Mouse (Mus musculus) kidney, postnatal 0 days (tissue): Measurements from ENCODE around the gene BC048403. TPM values are rescaled to one million over a fixed set of nuclear protein-coding genes. Genes with fewer than 3 reads are reported as not detected.

ENCODE experiments used
- ATAC-seq: fragments of 200-750 bp; cut with Nextera tagmentation; replicated peaks from 2 replicates; pipeline ENCODE4 v1.8.0; 2017; ENCODE audit warnings: low read depth, moderate number of reproducible peaks, moderate TSS enrichment, moderate library complexity; ENCODE audit not compliant: low FRiP score
- DNase-seq: peaks from one replicate; pipeline ENCODE4 v3.0.0-alpha.2; 2016; ENCODE audit warnings: low spot score
- H3K27ac ChIP-seq: fragments of 300-500 bp; sonication (generic); 2 replicates; pipeline ENCODE4 v1.5.1; 2014; ENCODE audit warnings: mild to moderate bottlenecking
- H3K27me3 ChIP-seq: fragments of 300-500 bp; sonication (generic); 2 replicates; pipeline ENCODE4 v1.6.1; 2014; ENCODE audit warnings: low read length, mixed read lengths; ENCODE audit not compliant: insufficient read depth
- H3K36me3 ChIP-seq: fragments of 300-500 bp; sonication (generic); 2 replicates; pipeline ENCODE4 v1.6.1; 2014; ENCODE audit warnings: low read length, mixed read lengths; ENCODE audit not compliant: insufficient read depth
- H3K4me1 ChIP-seq: fragments of 300-500 bp; sonication (generic); replicated peaks from 2 replicates; pipeline ENCODE4 v1.6.1; 2014; ENCODE audit warnings: antibody characterized with exemption, low read length, mixed read lengths; ENCODE audit not compliant: insufficient read depth
- H3K4me2 ChIP-seq: fragments of 300-500 bp; sonication (generic); 2 replicates; pipeline ENCODE4 v1.6.1; 2014; ENCODE audit warnings: mild to moderate bottlenecking, low read length, moderate library complexity, mixed read lengths
- H3K4me3 ChIP-seq: fragments of 300-500 bp; sonication (generic); replicated peaks from 2 replicates; pipeline ENCODE4 v1.5.1; 2014; ENCODE audit warnings: low read depth, low read length
- H3K9ac ChIP-seq: fragments of 300-500 bp; sonication (generic); 2 replicates; pipeline ENCODE4 v1.6.1; 2014; ENCODE audit warnings: low read depth, low read length
- H3K9me3 ChIP-seq: fragments of 300-500 bp; sonication (generic); replicated peaks from 2 replicates; pipeline ENCODE4 v1.6.1; 2016; ENCODE audit warnings: low read length, inconsistent platforms, mixed read lengths
- CTCF ChIP-seq: IDR thresholded peaks from 2 replicates; pipeline ENCODE4 v1.5.1; 2016; ENCODE audit warnings: antibody characterized with exemption, low read depth, mild to moderate bottlenecking, moderate library complexity
- WGBS: fragments of 180-500 bp; shearing (Covaris S2); extraction: QIAGEN DNeasy Blood & Tissue Kit; methylation state at CpG from one replicate; pipeline ENCODE4 v1.1.7; 2014; 5-methylcytosine and 5-hydroxymethylcytosine counted together
- polyA plus RNA-seq: library from polyadenylated mRNA; unstranded; fragments of >200 nt; fragmentation: Nextera tagmentation; extraction: Ambion mirVana; gene quantifications from 2 replicates; pipeline ENCODE4 v1.2.1, GENCODE M21; 2015

BC048403 gene
- polyA plus RNA-seq, 1 experiment from 2014 or later: 3.2 TPM

DNA sequence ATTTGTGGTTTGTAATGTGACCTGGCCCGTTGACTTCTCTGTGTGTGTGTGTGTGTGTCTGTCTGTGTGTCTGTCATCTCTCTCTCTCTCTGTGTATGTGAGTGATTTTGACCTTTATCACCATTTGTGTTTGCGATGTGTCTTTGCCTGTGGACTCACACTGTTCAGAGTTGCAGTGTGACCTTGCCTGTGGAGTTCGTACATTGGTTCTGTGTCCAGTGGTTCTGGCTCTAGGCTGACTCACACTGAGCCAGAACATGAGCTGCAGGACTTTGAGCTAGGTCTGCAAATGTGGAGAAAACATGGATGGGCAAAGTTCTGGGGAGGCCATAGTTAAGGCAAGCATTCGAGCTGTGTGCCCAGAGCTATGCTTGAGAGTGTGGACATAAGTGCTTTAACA lies 34.1 kb downstream of the BC048403 start:
- Histone ChIP-seq H3K9me3 (no peaks in the 10 kb centered on the region), H3K27ac (no peak overlapping the region), H3K9ac (no peak overlapping the region), H3K27me3 (no peaks in the 10 kb centered on the region), H3K4me3 (no peak overlapping the region), H3K4me1 (no peaks in the 10 kb centered on the region), H3K36me3 (no peaks in the 10 kb centered on the region), H3K4me2 (no peak overlapping the region)
- no peak for TF ChIP-seq CTCF
- DNase-seq: no peak
- ATAC-seq: no peak
- 76% methylated on average over 4 of the region's 4 CpGs for WGBS

DNA sequence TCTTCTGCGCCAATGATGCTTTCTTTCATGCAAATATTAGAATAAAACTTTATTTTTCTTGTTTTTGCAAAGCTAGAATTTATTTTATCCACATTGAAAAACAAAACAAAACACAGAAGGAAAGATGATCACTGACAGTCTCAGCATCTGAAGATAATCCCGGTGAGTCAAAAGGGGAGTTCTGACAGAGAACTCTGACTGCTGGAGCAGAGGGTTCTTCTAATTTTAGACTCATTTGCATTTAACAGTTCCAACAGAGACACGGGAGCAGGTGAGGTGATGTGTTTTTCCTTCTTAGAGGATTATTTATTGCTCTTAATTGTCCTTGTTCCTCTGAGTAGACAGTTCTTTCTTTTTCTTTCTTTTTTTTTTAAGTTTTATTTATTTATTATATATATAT lies 36.3 kb downstream of the BC048403 start:
- WGBS: 55% methylated on average over 3 of the region's 3 CpGs
- TF ChIP-seq CTCF: no peak
- Histone ChIP-seq H3K9me3 (no peaks in the 10 kb centered on the region), H3K27ac (no peak overlapping the region), H3K27me3 (no peaks in the 10 kb centered on the region), H3K36me3 (no peaks in the 10 kb centered on the region), H3K4me3 (no peak overlapping the region), H3K4me1 (no peaks in the 10 kb centered on the region), H3K4me2 (no peak overlapping the region), H3K9ac (no peak overlapping the region)
- ATAC-seq: no peak
- DNase-seq: no peak

DNA sequence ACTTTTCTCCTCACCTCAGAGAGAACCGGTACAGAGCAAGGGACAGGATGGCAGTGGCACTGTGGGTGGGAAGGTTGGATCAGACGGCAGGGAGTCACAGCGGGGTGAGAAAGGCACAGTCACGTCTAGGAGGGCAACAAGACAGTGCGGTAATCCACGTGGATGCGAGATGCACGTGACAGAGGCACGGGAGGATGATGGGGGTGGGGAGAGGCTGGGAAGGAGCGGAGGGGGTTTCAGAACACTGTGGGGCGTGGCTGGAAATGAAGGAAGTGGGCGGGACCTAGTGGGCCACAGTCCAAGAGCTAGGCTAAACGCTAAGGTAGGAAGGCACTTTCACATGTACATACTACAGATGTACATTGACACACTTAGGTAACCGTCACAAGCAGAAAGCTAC lies 41.4 kb downstream of the BC048403 start:
- DNase-seq (peak; percentile 12), ATAC-seq (peak; percentile 46; the same call in 1 of the 2 replicates)
- TF ChIP-seq CTCF: no peak
- no peaks in the 10 kb centered on the region for H3K9me3 ChIP-seq
- H3K4me1 ChIP-seq: no peaks in the 10 kb centered on the region
- 43% methylated on average over 14 of the region's 14 CpGs for WGBS
- no peak overlapping the region for H3K9ac ChIP-seq
- H3K27ac ChIP-seq: no peak overlapping the region
- no peak overlapping the region for H3K4me3 ChIP-seq
- no peaks in the 10 kb centered on the region for H3K27me3 ChIP-seq
- H3K4me2 ChIP-seq: peak overlapping the region; percentile 11; the same call in 1 of the 2 replicates
- peaks cover 13% of the 10 kb centered on the region for H3K36me3 ChIP-seq

GRCm38 (mm10) chr10:121788536-121788935 lies 48.8 kb downstream of the BC048403 start:
- no peaks in the 10 kb centered on the region for H3K9me3 ChIP-seq
- DNase-seq (no peak), ATAC-seq (no peak)
- H3K4me1 ChIP-seq: no peaks in the 10 kb centered on the region
- H3K4me2 ChIP-seq: no peak overlapping the region
- H3K27me3 ChIP-seq: no peaks in the 10 kb centered on the region
- no peak for TF ChIP-seq CTCF
- no peak overlapping the region for H3K9ac ChIP-seq
- H3K4me3 ChIP-seq: no peak overlapping the region
- H3K36me3 ChIP-seq: peaks cover 15% of the 10 kb centered on the region
- no peak overlapping the region for H3K27ac ChIP-seq
- whole genome bisulfite sequencing: 84% methylated on average over 3 of the region's 3 CpGs

DNA sequence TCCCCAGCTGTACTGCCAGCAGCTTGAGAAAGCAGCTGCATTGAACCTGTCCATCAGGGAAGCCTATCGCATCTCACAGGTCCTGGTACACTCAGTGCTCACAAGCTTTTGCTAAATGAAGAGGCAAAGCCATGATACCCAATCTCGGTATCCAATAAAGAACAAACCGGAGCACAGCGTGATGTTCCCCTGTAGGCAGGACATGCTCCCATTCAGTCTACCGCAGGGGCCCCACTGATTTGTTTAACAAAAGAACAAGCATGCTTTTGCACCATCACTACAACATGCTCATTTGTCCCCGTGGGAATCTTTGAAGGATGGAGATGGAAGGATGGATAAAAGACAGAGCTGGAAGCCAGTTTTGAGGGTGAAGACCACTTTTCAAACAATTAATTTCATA lies 50.3 kb downstream of the BC048403 start:
- no peak overlapping the region for H3K9ac ChIP-seq
- H3K36me3 ChIP-seq: peaks cover 11% of the 10 kb centered on the region; the same call in 1 of the 2 replicates
- no peak for TF ChIP-seq CTCF
- DNase-seq: no peak
- no peak overlapping the region for H3K4me2 ChIP-seq
- H3K4me3 ChIP-seq: no peak overlapping the region
- no peak for ATAC-seq
- H3K27me3 ChIP-seq: no peaks in the 10 kb centered on the region
- 68% methylated on average over 6 of the region's 6 CpGs for WGBS
- H3K4me1 ChIP-seq: no peaks in the 10 kb centered on the region
- H3K9me3 ChIP-seq: no peaks in the 10 kb centered on the region
- no peak overlapping the region for H3K27ac ChIP-seq

GRCm38 (mm10) chr10:121792661-121793060 lies 52.9 kb downstream of the BC048403 start:
- TF ChIP-seq CTCF: no peak
- WGBS: 92% methylated on average over 17 of the region's 17 CpGs

GRCm38 (mm10) chr10:121794486-121794885 lies 54.7 kb downstream of the BC048403 start:
- DNase-seq: no peak
- H3K27me3 ChIP-seq: no peaks in the 10 kb centered on the region
- H3K9me3 ChIP-seq: no peaks in the 10 kb centered on the region
- H3K4me2 ChIP-seq: no peak overlapping the region
- H3K36me3 ChIP-seq: 0 out of 2 replicates have a peak, but pooled peaks cover 3% of the 10 kb centered on the region
- H3K27ac ChIP-seq: no peak overlapping the region
- no peak for ATAC-seq
- 90% methylated on average over 12 of the region's 12 CpGs for WGBS
- H3K4me1 ChIP-seq: no peaks in the 10 kb centered on the region
- no peak overlapping the region for H3K4me3 ChIP-seq
- no peak overlapping the region for H3K9ac ChIP-seq
- no peak for TF ChIP-seq CTCF

More at GRCm38 (mm10) chr10:121792661-121793060, 52.9 kb downstream of the BC048403 start:
- Histone ChIP-seq H3K4me1 (no peaks in the 10 kb centered on the region), H3K4me3 (no peak overlapping the region), H3K27ac (no peak overlapping the region), H3K36me3 (0 out of 2 replicates have a peak, but pooled peaks cover 3% of the 10 kb centered on the region), H3K27me3 (no peaks in the 10 kb centered on the region), H3K9me3 (no peaks in the 10 kb centered on the region), H3K4me2 (no peak overlapping the region), H3K9ac (no peak overlapping the region)
- no peak for DNase-seq
- no peak for ATAC-seq
